ENCODE assay signal across 18 mouse cellular contexts in the genomic region with DNA sequence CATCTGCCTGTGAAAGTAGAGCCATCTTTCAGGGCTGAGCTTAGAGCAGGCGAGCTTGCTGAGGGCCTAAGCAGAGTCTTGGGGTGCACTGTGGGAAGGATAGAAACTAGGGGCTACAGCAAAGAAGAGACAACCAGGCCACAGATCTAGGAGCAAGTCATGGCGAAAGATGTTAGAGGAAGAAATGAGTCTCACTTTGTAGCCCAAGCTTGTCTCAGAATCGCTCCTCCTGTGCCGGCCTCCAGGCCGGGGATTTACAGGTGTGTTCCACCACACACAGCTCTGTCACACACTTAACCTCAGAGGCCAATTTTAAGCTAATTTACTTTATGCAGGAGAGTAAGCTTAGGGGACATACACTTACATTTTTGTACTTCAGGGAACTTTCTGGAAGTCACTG. TPM values are rescaled to one million over a fixed set of nuclear protein-coding genes. Genes with fewer than 3 reads are reported as not detected.
A peak's percentile ranks its signal among the peaks of the same experiment; 100 is the strongest.
DNase-seq lines count a peak whose midpoint lies in the region; ATAC-seq and TF ChIP-seq lines count a peak whose summit lies in the region.
"Had no signal": no experiment of that assay in that cellular context is flagged by ENCODE, and none has a peak within 500 bp of the region (broad histone marks: within the 10 kb centered on the region; RNA-seq: fewer than 3 reads in every experiment).

No protein-coding gene starts in this region.

- no peaks in the 10 kb centered on the region for H3K4me1 ChIP-seq in intestine, embryonic 14.5 days (replicated peaks; ENCODE audit: control insufficient read depth, insufficient read depth, low read length)
- H3K4me1 ChIP-seq in intestine, embryonic 15.5 days (replicated peaks) = no peaks in the 10 kb centered on the region
- no peaks in the 10 kb centered on the region for H3K4me1 ChIP-seq in liver, postnatal 0 days (ENCODE audit: insufficient read depth)
- no peaks in the 10 kb centered on the region for H3K4me1 ChIP-seq in liver, embryonic 12.5 days
- peaks cover 2 to 19% of the 10 kb centered on the region in 2 experiments; a peak in 2 of 4 replicates for H3K4me1 ChIP-seq in CH12.LX (ENCODE audit: control insufficient read depth in 1 of 2, insufficient read depth in 2 of 2)
- H3K4me1 ChIP-seq in hindbrain, postnatal 0 days (ENCODE audit: insufficient read depth, low read length) = no peaks in the 10 kb centered on the region

- H3K36me3 ChIP-seq in intestine, embryonic 14.5 days (ENCODE audit: control insufficient read depth, insufficient read depth, low read length) = peaks cover 71% of the 10 kb centered on the region
- peaks cover 18% of the 10 kb centered on the region for H3K36me3 ChIP-seq in intestine, embryonic 15.5 days
- H3K36me3 ChIP-seq in liver, postnatal 0 days (replicated peaks; ENCODE audit: insufficient read depth, low read length) = peaks cover 39% of the 10 kb centered on the region
- peaks cover 15% of the 10 kb centered on the region for H3K36me3 ChIP-seq in liver, embryonic 12.5 days
- H3K36me3 ChIP-seq in CH12.LX (replicated peaks in 1 of 2; ENCODE audit: control insufficient read depth in 1 of 2, insufficient read depth in 1 of 2, low read length in 1 of 2) = peaks cover 24 to 72% of the 10 kb centered on the region in 2 experiments
- H3K36me3 ChIP-seq in hindbrain, postnatal 0 days (ENCODE audit: insufficient read depth, low read length) = no peaks in the 10 kb centered on the region
- H3K36me3 ChIP-seq: G1E had no signal

- TF ChIP-seq RAD21 in CH12.LX (IDR thresholded peaks at IDR 0.05; ENCODE audit: low read depth, low read length) = no peak

- no peaks in the 10 kb centered on the region for H3K9me3 ChIP-seq in intestine, embryonic 14.5 days (ENCODE audit: control insufficient read depth, low read length)
- no peaks in the 10 kb centered on the region for H3K9me3 ChIP-seq in intestine, embryonic 15.5 days
- no peaks in the 10 kb centered on the region for H3K9me3 ChIP-seq in liver, postnatal 0 days (ENCODE audit: low read length)
- H3K9me3 ChIP-seq in liver, embryonic 12.5 days (replicated peaks) = no peaks in the 10 kb centered on the region
- H3K9me3 ChIP-seq in CH12.LX (replicated peaks; ENCODE audit: low read length) = no peaks in the 10 kb centered on the region
- no peaks in the 10 kb centered on the region for H3K9me3 ChIP-seq in hindbrain, postnatal 0 days (ENCODE audit: low read length)
- H3K9me3 ChIP-seq: G1E had no signal

- dilution Hi-C loops in CH12.LX (cut with MboI; ENCODE audit: extremely low pct_ligation_motif_present, extremely low pct_unique_long_range_greater_than_20kb, low sequenced_read_pairs) = no loop called here

- TF ChIP-seq POLR2A in CH12.LX (IDR thresholded peaks at IDR 0.05; ENCODE audit: low read depth, low read length) = no peak

- no peak for TF ChIP-seq CTCF in liver, postnatal 0 days (IDR thresholded peaks at IDR 0.05; ENCODE audit: low read depth)
- TF ChIP-seq CTCF in CH12.LX (conservative IDR thresholded peaks at IDR 0.05 in 1 of 2, IDR thresholded peaks at IDR 0.05 in 1 of 2; ENCODE audit: low read depth in 2 of 2, low read length in 2 of 2) = no peak
- TF ChIP-seq CTCF in hindbrain, postnatal 0 days (IDR thresholded peaks at IDR 0.05; ENCODE audit: low read depth) = no peak

- TF ChIP-seq EP300 in liver, postnatal 0 days (IDR thresholded peaks at IDR 0.05; ENCODE audit: low read depth) = no peak
- TF ChIP-seq EP300 in CH12.LX (IDR thresholded peaks at IDR 0.05; ENCODE audit: low read length) = no peak; the same call in 1 of the 2 replicates

- no peaks in the 10 kb centered on the region for H3K79me2 ChIP-seq in CH12.LX (replicated peaks; ENCODE audit: control insufficient read depth, extremely low read depth, insufficient read depth, poor library complexity, severe bottlenecking)

- DNase-seq in intestine, embryonic 14.5 days (ENCODE audit: low spot score) = peak; percentile 25
- peak; percentile 4 for DNase-seq in liver, postnatal 0 days
- DNase-seq in CH12.LX (ENCODE audit: extremely low read depth) = peak; percentile 15
- no peak for DNase-seq in hindbrain, postnatal 0 days (ENCODE audit: low spot score)
- DNase-seq: adrenal gland, adult 8-10 months; adrenal gland, postnatal 10 days; adrenal gland, postnatal 14 days; B cell, adult 2 months; cerebellum, adult 11 months; cerebellum, adult 11-12 months; cerebellum, adult 18-20 months; cerebellum, adult 2 months had no signal

- 85% methylated on average over 5 of the region's 5 CpGs for whole genome bisulfite sequencing in intestine, embryonic 14.5 days
- 94% methylated on average over 5 of the region's 5 CpGs for WGBS in intestine, embryonic 15.5 days
- WGBS in liver, postnatal 0 days (ENCODE audit: insufficient replicate concordance) = 83% methylated on average over 5 of the region's 5 CpGs
- WGBS in liver, embryonic 12.5 days (ENCODE audit: insufficient replicate concordance) = 84% methylated on average over 5 of the region's 5 CpGs
- WGBS in hindbrain, postnatal 0 days = 95% methylated on average over 5 of the region's 5 CpGs

- in situ Hi-C loops in CH12.LX (cut with MboI; ENCODE audit: low pct_ligation_motif_present, low pct_unique_long_range_greater_than_20kb, low sequenced_read_pairs) = loop anchor here (10.0 kb wide), 1 partner anchor 226 kb away; no protein-coding TSS in a partner anchor

- no peak overlapping the region for H3K27ac ChIP-seq in intestine, embryonic 14.5 days (ENCODE audit: low read depth)
- no peak overlapping the region for H3K27ac ChIP-seq in intestine, embryonic 15.5 days
- no peak overlapping the region for H3K27ac ChIP-seq in liver, postnatal 0 days (ENCODE audit: low read depth)
- H3K27ac ChIP-seq in liver, embryonic 12.5 days = no peak overlapping the region
- peak overlapping the region; percentile 71 for H3K27ac ChIP-seq in CH12.LX (ENCODE audit: insufficient read depth, low read depth)
- H3K27ac ChIP-seq in hindbrain, postnatal 0 days = no peak overlapping the region

- no peak overlapping the region for H3K9ac ChIP-seq in intestine, embryonic 14.5 days (ENCODE audit: low read length)
- no peak overlapping the region for H3K9ac ChIP-seq in intestine, embryonic 15.5 days
- H3K9ac ChIP-seq in liver, postnatal 0 days (replicated peaks) = no peak overlapping the region
- H3K9ac ChIP-seq in liver, embryonic 12.5 days = no peak overlapping the region
- no peak overlapping the region for H3K9ac ChIP-seq in CH12.LX (ENCODE audit: insufficient read depth, low read depth)
- H3K9ac ChIP-seq in hindbrain, postnatal 0 days (replicated peaks; ENCODE audit: low read length) = no peak overlapping the region

- H3K4me2 ChIP-seq in intestine, embryonic 14.5 days (ENCODE audit: low read length) = no peak overlapping the region
- H3K4me2 ChIP-seq in intestine, embryonic 15.5 days (replicated peaks) = no peak overlapping the region
- no peak overlapping the region for H3K4me2 ChIP-seq in liver, postnatal 0 days (ENCODE audit: low read depth, low read length)
- H3K4me2 ChIP-seq in liver, embryonic 12.5 days = no peak overlapping the region
- 0 out of 2 replicates have a peak overlapping the region, but pooled peaks have one; percentile 6 for H3K4me2 ChIP-seq in CH12.LX (ENCODE audit: insufficient read depth, low read depth, poor library complexity, severe bottlenecking)
- H3K4me2 ChIP-seq in hindbrain, postnatal 0 days (ENCODE audit: low read depth, low read length) = no peak overlapping the region

- ATAC-seq in intestine, embryonic 14.5 days (replicated peaks; ENCODE audit: low FRiP score, low TSS enrichment, low read depth) = no peak
- no peak for ATAC-seq in intestine, embryonic 15.5 days
- no peak for ATAC-seq in liver, postnatal 0 days
- ATAC-seq in liver, embryonic 12.5 days = no peak
- ATAC-seq in hindbrain, postnatal 0 days = no peak
- ATAC-seq: activated CD4-positive, CD25-positive, alpha-beta regulatory T cell, adult 4 months; CD4-positive, CD25-positive, alpha-beta regulatory T cell, adult 4 months; Patski had no signal

- no peaks in the 10 kb centered on the region for H3K27me3 ChIP-seq in intestine, embryonic 14.5 days (replicated peaks; ENCODE audit: control insufficient read depth, insufficient read depth, low read length)
- no peaks in the 10 kb centered on the region for H3K27me3 ChIP-seq in intestine, embryonic 15.5 days (replicated peaks)
- no peaks in the 10 kb centered on the region for H3K27me3 ChIP-seq in liver, postnatal 0 days (ENCODE audit: insufficient read depth, low read length)
- no peaks in the 10 kb centered on the region for H3K27me3 ChIP-seq in liver, embryonic 12.5 days (replicated peaks)
- H3K27me3 ChIP-seq in CH12.LX (replicated peaks) = no peaks in the 10 kb centered on the region
- no peaks in the 10 kb centered on the region for H3K27me3 ChIP-seq in hindbrain, postnatal 0 days (ENCODE audit: insufficient read depth, low read length)
- H3K27me3 ChIP-seq: Patski had no signal

- H3K4me3 ChIP-seq in intestine, embryonic 14.5 days (ENCODE audit: low read depth, low read length) = no peak overlapping the region
- H3K4me3 ChIP-seq in intestine, embryonic 15.5 days (replicated peaks) = no peak overlapping the region
- no peak overlapping the region for H3K4me3 ChIP-seq in liver, postnatal 0 days (ENCODE audit: low read depth, low read length)
- H3K4me3 ChIP-seq in liver, embryonic 12.5 days = no peak overlapping the region
- no peak overlapping the region for H3K4me3 ChIP-seq in CH12.LX (replicated peaks in 1 of 3; ENCODE audit: low read depth in 2 of 3, low read length in 2 of 3, poor library complexity in 1 of 3)
- H3K4me3 ChIP-seq in hindbrain, postnatal 0 days (ENCODE audit: low read length) = no peak overlapping the region

RNA-seq across cellular contexts. Expression of gene Rep15, which starts 14.0 kb away (rescaled TPM):
- polyA plus RNA-seq in intestine, embryonic 14.5 days (2014; fragmentation: Nextera tagmentation; extraction: Ambion mirVana) = 1.8 and 2.5 TPM in 2 replicates
- polyA plus RNA-seq in intestine, embryonic 15.5 days (2015; fragmentation: Nextera tagmentation; extraction: Ambion mirVana) = 5.7 and 6.7 TPM in 2 replicates
- polyA plus RNA-seq in liver, postnatal 0 days (2015; fragmentation: Nextera tagmentation; extraction: Ambion mirVana) = 0.14 and 0.19 TPM in 2 replicates
- 0.87 and 0.91 TPM in 2 replicates for polyA plus RNA-seq in liver, embryonic 12.5 days (2016; fragmentation: Nextera tagmentation; extraction: Ambion mirVana)
- total RNA-seq in CH12.LX (2012; rRNA removed) (0.08 and 0.38 TPM in 2 replicates), CH12.LX (2014; rRNA removed) (not detected in 2 replicates)
- polyA plus RNA-seq in CH12.LX (2012; ENCODE audit: insufficient read length, low read depth) = 0.14 TPM in 1 of 2 replicates, not detected in the other
- 0.50 TPM in 1 of 2 replicates, not detected in the other for total RNA-seq in hindbrain, postnatal 0 days (2014; rRNA removed)
- polyA plus RNA-seq in hindbrain, postnatal 0 days (2015; fragmentation: Nextera tagmentation; extraction: Ambion mirVana) = 0.48 TPM in 2 replicates
- polyA plus RNA-seq: G1E had no signal

RNA-seq across cellular contexts. Expression of gene Mrps35, which starts 24.2 kb away (rescaled TPM):
- 149 TPM in 2 replicates for polyA plus RNA-seq in intestine, embryonic 14.5 days (2014; fragmentation: Nextera tagmentation; extraction: Ambion mirVana)
- polyA plus RNA-seq in intestine, embryonic 15.5 days (2015; fragmentation: Nextera tagmentation; extraction: Ambion mirVana) = 149 and 153 TPM in 2 replicates
- polyA plus RNA-seq in liver, postnatal 0 days (2015; fragmentation: Nextera tagmentation; extraction: Ambion mirVana) = 59.3 and 62.5 TPM in 2 replicates
- polyA plus RNA-seq in liver, embryonic 12.5 days (2016; fragmentation: Nextera tagmentation; extraction: Ambion mirVana) = 72.2 and 77.2 TPM in 2 replicates
- total RNA-seq in CH12.LX (2012; rRNA removed) (84.2 and 86.1 TPM in 2 replicates), CH12.LX (2014; rRNA removed) (36.6 and 58.4 TPM in 2 replicates)
- 141 and 194 TPM in 2 replicates for polyA plus RNA-seq in CH12.LX (2012; ENCODE audit: insufficient read length, low read depth)
- 8.3 and 8.7 TPM in 2 replicates for total RNA-seq in hindbrain, postnatal 0 days (2014; rRNA removed)
- 78.5 and 79.9 TPM in 2 replicates for polyA plus RNA-seq in hindbrain, postnatal 0 days (2015; fragmentation: Nextera tagmentation; extraction: Ambion mirVana)
